Mouse (Mus musculus) natural killer cell, adult 2 months (primary cell): ENCODE results near the gene Tmem86b.

Experiments
- DNase-seq, 2 experiments: peaks; one replicate each; pipeline ENCODE4 v3.0.0; 2022; ENCODE audit warnings: low spot score in 2 of 2

The Tmem86b gene

DNA sequence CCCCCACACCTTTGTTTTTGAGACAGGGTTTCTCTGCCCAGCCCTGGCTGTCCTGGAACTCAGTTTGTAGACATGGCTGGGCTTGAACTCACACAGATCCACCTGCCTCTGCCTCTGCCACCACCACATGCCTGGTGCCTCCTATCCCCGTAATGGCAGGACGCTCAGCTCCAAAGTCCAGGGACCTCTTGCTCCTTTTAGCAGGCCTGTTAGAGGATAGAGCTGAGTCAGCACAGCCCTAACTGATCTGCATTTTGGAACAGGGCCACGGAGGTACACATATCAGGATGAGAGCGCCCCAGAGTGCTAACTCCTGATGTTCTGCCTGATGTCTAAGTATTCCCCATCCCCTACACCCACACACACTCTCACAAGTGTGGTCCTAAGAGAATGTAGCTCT lies at the start of gene Tmem86b:
Gene Tmem86b (minus strand): TSS at position 392 of the 400 bp plus-strand sequence.
- no peak for DNase-seq

- DNase-seq: no peak
These were observed 44.0 kb upstream of the Tmem86b start for GRCm38 (mm10) chr7:4675200-4675599.

DNA sequence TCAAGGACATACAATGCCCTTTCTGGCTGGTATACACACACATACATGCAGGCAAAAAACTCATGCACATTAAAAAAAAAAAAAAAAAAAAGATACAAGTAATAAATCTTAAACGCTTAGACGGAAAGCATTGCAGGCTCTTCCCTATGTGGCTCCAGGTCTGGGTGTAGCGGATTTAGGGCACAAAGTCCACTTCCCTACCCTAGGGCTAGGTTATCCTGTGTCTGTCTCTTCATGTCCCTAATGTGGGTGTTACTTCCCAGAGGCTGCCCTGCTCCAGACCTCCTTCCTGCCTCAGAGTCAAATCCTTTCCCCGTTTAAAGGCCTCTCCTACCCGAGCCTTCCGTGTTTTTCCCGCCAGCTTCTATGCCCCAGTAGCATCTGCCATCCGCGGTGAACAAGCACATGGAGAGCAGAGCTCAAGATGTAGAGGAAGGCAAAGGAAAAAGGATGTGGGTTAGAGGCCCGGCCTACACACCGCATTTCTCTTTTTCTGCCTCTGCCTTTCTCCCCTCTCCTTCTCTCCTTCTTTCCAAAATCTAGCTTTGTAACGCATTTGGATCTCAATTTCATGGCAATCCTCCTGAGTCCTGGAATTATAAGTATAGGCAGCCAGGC lies 43.0 kb upstream of the Tmem86b start:
- DNase-seq: no peak

DNA sequence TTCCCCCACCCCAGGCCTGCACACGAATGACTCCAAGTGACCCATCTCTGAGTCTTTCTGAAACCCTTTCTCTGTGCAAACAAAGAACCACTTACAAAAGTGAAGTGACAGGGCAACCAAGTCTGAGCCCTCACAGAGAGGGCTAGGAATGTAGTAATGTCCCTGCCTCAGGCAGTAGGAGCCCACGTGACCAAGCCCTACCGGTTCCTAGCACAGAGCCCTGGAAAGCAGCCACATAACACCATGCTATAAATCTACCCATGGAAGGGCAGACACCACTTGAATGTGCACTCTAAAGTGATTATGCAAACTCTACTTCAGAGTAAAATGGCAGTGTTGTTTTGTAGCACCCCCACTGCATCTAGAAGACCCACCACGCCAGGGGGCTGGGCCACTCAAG lies 40.7 kb upstream of the Tmem86b start:
- DNase-seq: no peak

GRCm38 (mm10) chr7:4670655-4671255 lies 39.5 kb upstream of the Tmem86b start:
- DNase-seq: no peak

GRCm38 (mm10) chr7:4669156-4669555 lies 37.9 kb upstream of the Tmem86b start:
- no peak for DNase-seq

DNA sequence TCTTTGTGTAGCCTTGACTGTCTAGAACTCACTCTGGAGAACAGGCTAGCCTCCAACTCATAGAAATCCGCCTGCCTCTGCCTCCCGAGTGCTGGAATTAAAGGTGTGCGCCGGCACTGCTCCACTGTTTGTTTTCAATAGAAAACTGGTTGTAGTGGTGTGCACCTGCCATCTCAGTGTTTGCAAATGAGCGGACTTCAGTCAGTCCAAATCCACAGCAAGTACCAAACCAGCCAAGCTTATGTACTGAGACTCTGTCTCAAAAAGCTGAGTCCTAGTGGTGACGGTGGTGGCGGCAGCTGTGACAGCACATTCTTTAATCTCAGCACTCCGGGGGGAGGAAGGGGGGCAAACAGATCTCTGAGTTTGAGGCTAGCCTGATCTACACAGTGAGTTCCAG lies 37.3 kb upstream of the Tmem86b start:
- DNase-seq: no peak

GRCm38 (mm10) chr7:4666871-4667270 lies 35.6 kb upstream of the Tmem86b start:
- no peak for DNase-seq

- DNase-seq: no peak
These were observed 32.5 kb upstream of the Tmem86b start for GRCm38 (mm10) chr7:4663742-4664141.

DNA sequence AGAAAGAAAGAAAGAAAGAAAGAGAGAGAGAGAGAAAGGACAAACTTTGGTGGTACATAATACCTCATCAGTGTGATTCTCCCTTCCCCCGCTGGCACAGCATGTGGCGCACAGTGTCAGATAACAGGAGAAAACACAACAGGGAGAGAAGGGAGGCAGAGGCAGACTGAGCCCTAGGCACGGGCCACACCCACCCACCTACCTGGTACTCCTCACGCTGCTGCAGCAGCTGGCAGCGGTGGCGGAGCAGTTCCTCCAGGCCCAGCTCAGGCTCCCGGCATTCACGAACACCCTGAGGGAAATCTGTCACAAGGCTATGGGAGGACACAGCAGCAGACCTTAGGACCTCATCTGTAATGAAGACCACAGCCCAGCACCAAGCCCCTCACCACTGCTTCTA lies 32.0 kb upstream of the Tmem86b start:
- no peak for DNase-seq

GRCm38 (mm10) chr7:4659911-4660443 lies 28.8 kb upstream of the Tmem86b start:
- no peak for DNase-seq

- DNase-seq: peak; percentile 95 to 96
These were observed 27.8 kb upstream of the Tmem86b start, which contains the start of gene Ppp6r1 for GRCm38 (mm10) chr7:4658912-4659551. Gene Ppp6r1, minus strand, starts transcription at chr7:4659019.

DNA sequence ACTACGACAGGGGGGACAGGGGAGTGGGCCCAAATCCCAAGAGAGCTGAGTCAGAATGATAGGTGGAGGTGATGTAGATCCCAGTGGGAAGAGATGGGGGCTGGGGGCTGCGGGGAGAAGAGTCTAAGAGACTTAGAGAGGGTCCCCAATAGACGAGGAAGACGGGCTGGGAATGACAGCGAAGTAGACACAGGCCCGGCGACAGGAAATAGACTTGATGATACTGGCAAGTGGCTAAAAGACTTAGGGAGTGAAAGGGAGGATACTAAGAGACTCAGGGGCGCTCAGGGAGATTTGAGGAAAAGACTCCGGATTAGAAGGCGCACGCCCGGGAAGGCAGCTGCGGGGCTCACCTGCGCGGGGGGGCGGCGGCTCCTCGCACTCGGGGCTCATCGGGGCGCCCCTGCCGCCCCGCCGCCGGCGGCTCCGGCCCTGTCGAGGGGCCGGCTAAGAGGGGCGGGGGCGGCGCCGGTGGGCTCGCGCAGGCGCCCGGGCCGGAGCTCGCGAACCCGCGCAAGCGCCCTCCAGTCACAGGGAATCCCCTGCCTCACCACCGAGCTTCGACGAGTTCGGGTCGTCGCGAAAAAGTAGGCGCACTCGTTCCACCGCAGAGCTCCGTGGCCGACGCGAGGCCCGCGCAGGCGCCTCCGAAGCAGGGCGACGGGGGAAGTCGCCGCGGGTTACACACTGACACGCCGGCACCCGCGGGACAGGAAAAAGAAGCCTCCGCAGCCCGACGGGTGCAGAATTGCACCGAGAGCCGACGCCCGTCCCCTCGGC lies 27.1 kb upstream of the Tmem86b start:
- DNase-seq: no peak

GRCm38 (mm10) chr7:4657521-4658127 lies 26.4 kb upstream of the Tmem86b start:
- DNase-seq: peak; percentile 12 to 51

GRCm38 (mm10) chr7:4656818-4657217 lies 25.6 kb upstream of the Tmem86b start:
- DNase-seq: no peak

DNA sequence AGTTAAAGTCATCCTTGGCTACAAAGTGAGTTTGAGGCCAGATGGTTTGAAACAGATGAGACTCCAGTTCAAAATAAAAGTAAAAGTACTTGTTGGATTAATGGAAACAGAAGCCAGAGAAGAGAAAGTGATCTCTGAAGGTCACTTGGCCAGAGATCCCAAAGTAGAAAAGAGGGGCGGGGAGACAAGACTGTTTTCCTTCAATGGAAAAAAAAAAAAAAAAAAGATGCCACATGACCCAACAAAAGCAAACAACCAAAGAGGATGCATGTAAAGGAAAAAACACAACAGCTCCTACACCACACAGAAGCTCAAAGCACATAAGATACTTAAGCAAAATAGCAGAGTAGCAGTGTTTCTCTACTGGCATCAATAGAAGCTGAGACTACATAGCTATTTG lies 24.7 kb upstream of the Tmem86b start:
- no peak for DNase-seq

- no peak for DNase-seq
These were observed 24.2 kb upstream of the Tmem86b start for GRCm38 (mm10) chr7:4655393-4655792.

DNA sequence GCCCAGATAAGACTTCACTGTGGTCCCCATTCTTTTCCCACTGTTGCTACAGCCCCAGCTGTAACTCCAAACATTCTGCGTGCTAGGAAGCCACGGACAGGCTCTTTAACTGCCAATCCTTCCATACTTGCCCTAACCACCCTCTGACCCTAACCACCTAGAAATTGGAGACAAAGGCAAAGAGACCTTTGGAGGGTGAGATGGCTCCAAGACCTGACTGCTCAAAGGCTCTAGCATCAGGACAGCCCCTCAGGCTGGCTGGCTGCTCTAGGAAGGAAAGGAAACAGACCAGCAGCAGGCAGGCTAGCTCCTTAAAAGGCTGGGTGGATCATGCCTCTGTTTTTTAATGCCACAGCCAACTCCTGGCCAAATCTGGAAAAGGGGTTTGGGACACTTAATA lies 23.0 kb upstream of the Tmem86b start:
- no peak for DNase-seq

GRCm38 (mm10) chr7:4653780-4654179 lies 22.6 kb upstream of the Tmem86b start:
- peak; percentile 75 to 86 for DNase-seq

DNA sequence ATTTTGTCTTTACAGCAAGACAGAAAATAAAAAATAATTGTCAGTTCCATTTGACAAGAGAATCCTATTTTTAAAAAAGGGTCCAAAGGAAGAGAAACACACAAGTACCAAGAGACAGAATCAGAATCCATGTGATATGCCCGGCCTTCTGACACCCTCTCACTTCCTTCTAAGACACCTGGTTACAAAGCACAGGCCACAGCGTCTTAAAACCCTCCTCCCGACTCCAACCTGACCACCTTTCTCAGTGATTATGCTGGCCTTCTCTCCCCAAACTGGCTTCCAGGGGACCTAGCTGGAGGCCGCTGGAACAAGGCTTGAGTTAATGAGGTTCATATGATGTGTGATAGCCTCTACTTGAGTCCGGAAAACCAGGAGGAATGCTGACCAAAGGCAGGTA lies 22.1 kb upstream of the Tmem86b start:
- DNase-seq: no peak

DNA sequence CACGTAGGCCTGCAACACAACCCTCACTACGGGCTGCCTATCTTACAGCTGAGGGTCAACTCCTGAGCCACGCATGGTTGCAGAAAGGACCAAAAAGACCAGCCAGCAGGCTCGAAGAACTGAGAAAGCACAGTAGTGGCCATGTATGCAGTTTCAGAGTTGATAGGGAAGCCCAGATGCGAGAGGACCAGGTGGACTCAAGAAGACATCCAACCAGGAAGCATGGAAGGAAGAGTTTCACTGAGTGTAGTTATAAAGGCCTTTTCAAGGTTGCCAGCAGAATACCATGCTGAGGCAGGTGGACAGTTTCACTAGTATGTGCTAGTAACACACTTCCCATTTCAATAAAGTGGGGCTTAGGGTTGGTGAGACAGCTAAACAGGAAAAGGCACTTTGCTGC lies 21.5 kb upstream of the Tmem86b start:
- no peak for DNase-seq

DNA sequence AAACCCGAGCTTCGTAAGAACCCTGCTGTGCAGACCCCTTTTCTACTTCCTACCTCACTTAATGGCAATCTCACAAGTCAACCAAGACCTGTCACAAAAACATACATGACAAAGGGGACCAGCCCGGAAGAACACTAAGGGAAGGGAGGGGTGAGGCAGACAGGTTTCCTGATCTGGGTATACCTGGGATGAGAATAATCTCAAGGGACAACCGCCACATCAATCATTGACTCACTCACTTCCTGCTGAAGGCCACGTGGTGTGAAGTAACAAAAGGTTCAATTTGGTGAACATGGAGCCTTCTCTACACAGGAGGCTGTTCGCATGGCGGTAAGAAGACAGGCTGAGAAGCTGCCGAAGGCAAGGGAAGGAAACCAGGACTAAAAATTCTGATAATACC lies 20.4 kb upstream of the Tmem86b start:
- peak; percentile 53 to 67 for DNase-seq
